ENCODE assay signal across 29 mouse cellular contexts in the genomic region with DNA sequence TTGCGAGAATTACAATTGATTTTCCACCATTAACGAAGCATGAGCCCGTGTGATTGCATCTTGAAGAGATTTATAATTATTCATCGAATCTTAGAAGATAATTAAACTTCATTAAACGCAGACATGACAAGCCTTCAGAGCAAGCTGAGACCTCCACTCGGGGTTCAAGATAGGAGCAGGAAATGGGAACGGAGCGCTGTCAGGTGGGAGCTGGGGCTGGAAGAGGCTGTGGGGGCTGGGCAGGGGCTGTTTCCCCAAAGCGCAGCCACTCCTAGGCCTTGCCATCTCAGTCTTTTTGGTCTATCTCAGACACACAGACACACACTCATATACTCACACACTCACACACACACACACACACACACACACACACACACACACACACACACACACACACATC. TPM values are rescaled to one million over a fixed set of nuclear protein-coding genes. Genes with fewer than 3 reads are reported as not detected.
DNase-seq lines count a peak whose midpoint lies in the region; ATAC-seq and TF ChIP-seq lines count a peak whose summit lies in the region.
"Had no signal": no experiment of that assay in that cellular context is flagged by ENCODE, and none has a peak within 500 bp of the region (broad histone marks: within the 10 kb centered on the region; RNA-seq: fewer than 3 reads in every experiment).

No protein-coding gene starts in this region.

- WGBS in forebrain, embryonic 16.5 days = 44% methylated on average over 9 of the region's 9 CpGs
- WGBS in forebrain, embryonic 11.5 days = 68% methylated on average over 9 of the region's 9 CpGs
- WGBS in hindbrain, embryonic 13.5 days = 65% methylated on average over 9 of the region's 9 CpGs
- 84% methylated on average over 9 of the region's 9 CpGs for WGBS in hindbrain, embryonic 10.5 days
- WGBS in midbrain, embryonic 10.5 days = 89% methylated on average over 9 of the region's 9 CpGs
- 60% methylated on average over 9 of the region's 9 CpGs for WGBS in midbrain, postnatal 0 days
- WGBS in midbrain, embryonic 15.5 days = 66% methylated on average over 9 of the region's 9 CpGs

- ATAC-seq in forebrain, embryonic 16.5 days = peak; percentile 27; the same call in 1 of the 2 replicates
- no peak for ATAC-seq in forebrain, embryonic 11.5 days (replicated peaks; ENCODE audit: low FRiP score)
- no peak for ATAC-seq in hindbrain, embryonic 13.5 days (ENCODE audit: low FRiP score)
- ATAC-seq in midbrain, postnatal 0 days (ENCODE audit: low FRiP score) = no peak
- no peak for ATAC-seq in midbrain, embryonic 15.5 days (replicated peaks)
- ATAC-seq: CD4-positive, CD25-positive, alpha-beta regulatory T cell, adult 4 months; inflammation-experienced regulatory T-cells, adult 6 months; intestine, embryonic 16.5 days had no signal

- no peak overlapping the region for H3K4me2 ChIP-seq in forebrain, embryonic 16.5 days (ENCODE audit: low read length)
- H3K4me2 ChIP-seq in forebrain, embryonic 11.5 days (ENCODE audit: low read depth, low read length, severe bottlenecking) = no peak overlapping the region
- no peak overlapping the region for H3K4me2 ChIP-seq in hindbrain, embryonic 13.5 days
- no peak overlapping the region for H3K4me2 ChIP-seq in midbrain, postnatal 0 days (ENCODE audit: low read depth, low read length, poor library complexity, severe bottlenecking)
- no peak overlapping the region for H3K4me2 ChIP-seq in midbrain, embryonic 15.5 days
- H3K4me2 ChIP-seq: embryonic facial prominence, embryonic 13.5 days; heart, embryonic 11.5 days had no signal

- H3K36me3 ChIP-seq in forebrain, embryonic 16.5 days (ENCODE audit: control insufficient read depth, insufficient read depth) = no peaks in the 10 kb centered on the region
- no peaks in the 10 kb centered on the region for H3K36me3 ChIP-seq in forebrain, embryonic 11.5 days (ENCODE audit: control insufficient read depth, insufficient read depth, low read length)
- H3K36me3 ChIP-seq in hindbrain, embryonic 13.5 days = no peaks in the 10 kb centered on the region
- no peaks in the 10 kb centered on the region for H3K36me3 ChIP-seq in hindbrain, embryonic 10.5 days
- no peaks in the 10 kb centered on the region for H3K36me3 ChIP-seq in midbrain, embryonic 10.5 days
- H3K36me3 ChIP-seq in midbrain, postnatal 0 days (ENCODE audit: insufficient read depth, low read length) = no peaks in the 10 kb centered on the region
- no peaks in the 10 kb centered on the region for H3K36me3 ChIP-seq in midbrain, embryonic 15.5 days (replicated peaks)
- H3K36me3 ChIP-seq: embryonic facial prominence, embryonic 10.5 days; embryonic facial prominence, embryonic 13.5 days had no signal

- no peak for TF ChIP-seq CTCF in midbrain, postnatal 0 days (IDR thresholded peaks at IDR 0.05)

- no peak overlapping the region for H3K4me3 ChIP-seq in forebrain, embryonic 16.5 days (replicated peaks; ENCODE audit: low read length)
- H3K4me3 ChIP-seq in forebrain, embryonic 11.5 days (ENCODE audit: low read depth, low read length) = no peak overlapping the region
- no peak overlapping the region for H3K4me3 ChIP-seq in hindbrain, embryonic 13.5 days
- H3K4me3 ChIP-seq in hindbrain, embryonic 10.5 days = no peak overlapping the region
- H3K4me3 ChIP-seq in midbrain, embryonic 10.5 days = no peak overlapping the region
- no peak overlapping the region for H3K4me3 ChIP-seq in midbrain, postnatal 0 days (ENCODE audit: low read depth, low read length)
- no peak overlapping the region for H3K4me3 ChIP-seq in midbrain, embryonic 15.5 days
- H3K4me3 ChIP-seq: embryonic facial prominence, embryonic 10.5 days; embryonic facial prominence, embryonic 13.5 days; erythroblast, embryonic 14.5 days; gastrocnemius, adult 2 months had no signal

- DNase-seq in forebrain, embryonic 11.5 days (ENCODE audit: low spot score) = no peak
- no peak for DNase-seq in hindbrain, embryonic 10.5 days (ENCODE audit: low spot score)
- DNase-seq in midbrain, embryonic 10.5 days (ENCODE audit: low spot score) = no peak
- DNase-seq in midbrain, postnatal 0 days (ENCODE audit: low spot score) = no peak
- DNase-seq in cerebellum, adult 18-20 months = no peak
- DNase-seq: adrenal gland, adult 2 months; adrenal gland, postnatal 14 days; cerebellum, adult 11 months; cerebellum, adult 8-10 months; cerebellum, postnatal 10 days; cerebellum, postnatal 36 days; embryo, embryonic 11 days; gastrocnemius, adult 2 months; gastrocnemius, postnatal 14 days; heart, adult 11 months; kidney, adult 18-20 months had no signal

- H3K27ac ChIP-seq in forebrain, embryonic 16.5 days (ENCODE audit: low read length) = no peak overlapping the region
- H3K27ac ChIP-seq in forebrain, embryonic 11.5 days (ENCODE audit: low read depth, low read length) = no peak overlapping the region
- H3K27ac ChIP-seq in hindbrain, embryonic 13.5 days = peak overlapping the region; percentile 55
- no peak overlapping the region for H3K27ac ChIP-seq in hindbrain, embryonic 10.5 days
- H3K27ac ChIP-seq in midbrain, embryonic 10.5 days (replicated peaks) = 0 out of 2 replicates have a peak overlapping the region, but pooled peaks have one; percentile 46
- no peak overlapping the region for H3K27ac ChIP-seq in midbrain, postnatal 0 days (ENCODE audit: low read depth, low read length)
- H3K27ac ChIP-seq in midbrain, embryonic 15.5 days = peak overlapping the region; percentile 19; the same call in 1 of the 2 replicates
- H3K27ac ChIP-seq: embryonic facial prominence, embryonic 10.5 days; embryonic facial prominence, embryonic 13.5 days; gastrocnemius, adult 2 months had no signal

- H3K27me3 ChIP-seq in forebrain, embryonic 16.5 days (replicated peaks; ENCODE audit: control insufficient read depth, insufficient read depth, low read length) = no peaks in the 10 kb centered on the region
- H3K27me3 ChIP-seq in forebrain, embryonic 11.5 days (ENCODE audit: control insufficient read depth, insufficient read depth, low read length) = no peaks in the 10 kb centered on the region
- H3K27me3 ChIP-seq in hindbrain, embryonic 13.5 days = no peaks in the 10 kb centered on the region
- no peaks in the 10 kb centered on the region for H3K27me3 ChIP-seq in hindbrain, embryonic 10.5 days (ENCODE audit: insufficient read depth, poor library complexity, severe bottlenecking)
- no peaks in the 10 kb centered on the region for H3K27me3 ChIP-seq in midbrain, embryonic 10.5 days (ENCODE audit: low read depth, poor library complexity, severe bottlenecking)
- H3K27me3 ChIP-seq in midbrain, postnatal 0 days (ENCODE audit: insufficient read depth, low read length) = no peaks in the 10 kb centered on the region
- H3K27me3 ChIP-seq in midbrain, embryonic 15.5 days (replicated peaks) = no peaks in the 10 kb centered on the region
- H3K27me3 ChIP-seq: embryonic facial prominence, embryonic 13.5 days had no signal

- H3K9me3 ChIP-seq in forebrain, embryonic 16.5 days (ENCODE audit: control insufficient read depth, low read length) = no peaks in the 10 kb centered on the region
- no peaks in the 10 kb centered on the region for H3K9me3 ChIP-seq in forebrain, embryonic 11.5 days (ENCODE audit: control insufficient read depth, low read length)
- no peaks in the 10 kb centered on the region for H3K9me3 ChIP-seq in hindbrain, embryonic 13.5 days
- H3K9me3 ChIP-seq in hindbrain, embryonic 10.5 days = no peaks in the 10 kb centered on the region
- no peaks in the 10 kb centered on the region for H3K9me3 ChIP-seq in midbrain, embryonic 10.5 days (replicated peaks)
- no peaks in the 10 kb centered on the region for H3K9me3 ChIP-seq in midbrain, postnatal 0 days (ENCODE audit: low read length)
- H3K9me3 ChIP-seq in midbrain, embryonic 15.5 days = no peaks in the 10 kb centered on the region
- H3K9me3 ChIP-seq: embryonic facial prominence, embryonic 10.5 days; embryonic facial prominence, embryonic 13.5 days had no signal

- peaks cover 7% of the 10 kb centered on the region; the same call in 1 of the 2 replicates for H3K4me1 ChIP-seq in forebrain, embryonic 16.5 days (replicated peaks; ENCODE audit: control insufficient read depth, insufficient read depth, low read length)
- no peaks in the 10 kb centered on the region for H3K4me1 ChIP-seq in forebrain, embryonic 11.5 days (replicated peaks; ENCODE audit: control insufficient read depth, insufficient read depth, low read length)
- peaks cover 22% of the 10 kb centered on the region for H3K4me1 ChIP-seq in hindbrain, embryonic 13.5 days (replicated peaks)
- H3K4me1 ChIP-seq in hindbrain, embryonic 10.5 days (replicated peaks) = 0 out of 2 replicates have a peak, but pooled peaks cover 7% of the 10 kb centered on the region
- H3K4me1 ChIP-seq in midbrain, embryonic 10.5 days = peaks cover 4% of the 10 kb centered on the region; the same call in 1 of the 2 replicates
- no peaks in the 10 kb centered on the region for H3K4me1 ChIP-seq in midbrain, postnatal 0 days (ENCODE audit: insufficient read depth, low read length)
- no peaks in the 10 kb centered on the region for H3K4me1 ChIP-seq in midbrain, embryonic 15.5 days
- H3K4me1 ChIP-seq: embryonic facial prominence, embryonic 10.5 days; embryonic facial prominence, embryonic 13.5 days had no signal

- no peak overlapping the region for H3K9ac ChIP-seq in forebrain, embryonic 16.5 days (replicated peaks; ENCODE audit: low read depth, low read length)
- no peak overlapping the region for H3K9ac ChIP-seq in forebrain, embryonic 11.5 days (ENCODE audit: low read length)
- no peak overlapping the region for H3K9ac ChIP-seq in hindbrain, embryonic 13.5 days
- H3K9ac ChIP-seq in midbrain, postnatal 0 days (replicated peaks; ENCODE audit: low read length, poor library complexity, severe bottlenecking) = no peak overlapping the region
- H3K9ac ChIP-seq in midbrain, embryonic 15.5 days = no peak overlapping the region
- H3K9ac ChIP-seq: embryonic facial prominence, embryonic 13.5 days had no signal

RNA-seq across cellular contexts. Expression of gene Disp3, which starts 52.6 kb away (rescaled TPM):
- polyA plus RNA-seq in forebrain, embryonic 16.5 days (2015; fragmentation: Nextera tagmentation; extraction: Ambion mirVana) = 11.8 and 12.2 TPM in 2 replicates
- 2.3 and 3.0 TPM in 2 replicates for polyA plus RNA-seq in forebrain, embryonic 11.5 days (2014; fragmentation: Nextera tagmentation; extraction: Ambion mirVana)
- polyA plus RNA-seq in hindbrain, embryonic 13.5 days (2015; fragmentation: Nextera tagmentation; extraction: Ambion mirVana) = 14.8 and 15.4 TPM in 2 replicates
- polyA plus RNA-seq in hindbrain, embryonic 10.5 days (2016; fragmentation: Nextera tagmentation; extraction: Ambion mirVana) = 3.7 and 10.7 TPM in 2 replicates
- polyA plus RNA-seq in midbrain, embryonic 10.5 days (2016; fragmentation: Nextera tagmentation; extraction: Ambion mirVana) = 3.2 and 3.7 TPM in 2 replicates
- total RNA-seq in midbrain, postnatal 0 days (2014; rRNA removed) = 19.7 and 25.1 TPM in 2 replicates
- polyA plus RNA-seq in midbrain, postnatal 0 days (2015; fragmentation: Nextera tagmentation; extraction: Ambion mirVana) = 6.8 and 7.8 TPM in 2 replicates
- 12.5 and 13.6 TPM in 2 replicates for polyA plus RNA-seq in midbrain, embryonic 15.5 days (2015; fragmentation: Nextera tagmentation; extraction: Ambion mirVana)
- total RNA-seq: gastrocnemius, adult 2 months; heart, postnatal 25 days; hematopoietic stem cell, adult 5-6 weeks; MEL had no signal
- polyA plus RNA-seq: CD4-positive, CD25-positive, alpha-beta regulatory T cell, adult 4 months; erythroblast, embryonic 14.5 days; heart, embryonic 11.5 days; inflammation-experienced regulatory T-cells, adult 6 months had no signal

Comparison
In these comparisons a context has a peak if more than half of its experiments do, and no peak if none do; other contexts are left out.
1. H3K27ac ChIP-seq: peak in hindbrain, embryonic 13.5 days (single experiment), midbrain, embryonic 10.5 days (single experiment) and midbrain, embryonic 15.5 days (single experiment); none in forebrain, embryonic 16.5 days (single experiment), forebrain, embryonic 11.5 days (single experiment), hindbrain, embryonic 10.5 days (single experiment) and midbrain, postnatal 0 days (single experiment).